Mouse (Mus musculus) stomach, embryonic 14.5 days (tissue): ENCODE measurements around the gene Olfr1047. TPM values are rescaled to one million over a fixed set of nuclear protein-coding genes. Genes with fewer than 3 reads are reported as not detected.

ENCODE experiments used
- ATAC-seq: fragments of 200-750 bp; cut with Nextera tagmentation; 2 replicates; pipeline ENCODE4 v1.8.0; 2017; ENCODE audit warnings: low read depth, moderate TSS enrichment; ENCODE audit not compliant: insufficient number of reproducible peaks, insufficient read depth, low FRiP score
- H3K27ac ChIP-seq: fragments of 300-500 bp; sonication (generic); 2 replicates; pipeline ENCODE4 v1.5.1; 2014; ENCODE audit warnings: mild to moderate bottlenecking, low read length, moderate library complexity, mixed read lengths
- H3K27me3 ChIP-seq: fragments of 300-500 bp; sonication (generic); 2 replicates; pipeline ENCODE4 v1.6.1; 2014; ENCODE audit warnings: low read length, control low read depth, mixed read lengths; ENCODE audit not compliant: control insufficient read depth, insufficient read depth
- H3K36me3 ChIP-seq: fragments of 300-500 bp; sonication (generic); 2 replicates; pipeline ENCODE4 v1.6.1; 2014; ENCODE audit warnings: mild to moderate bottlenecking, control low read depth, low read length, moderate library complexity, mixed read lengths; ENCODE audit not compliant: control insufficient read depth, insufficient read depth
- H3K4me1 ChIP-seq: fragments of 300-500 bp; sonication (generic); 2 replicates; pipeline ENCODE4 v1.6.1; 2014; ENCODE audit warnings: low read length, control low read depth, mixed read lengths; ENCODE audit not compliant: control insufficient read depth, insufficient read depth
- H3K4me2 ChIP-seq: fragments of 300-500 bp; sonication (generic); replicated peaks from 2 replicates; pipeline ENCODE4 v1.6.1; 2014; ENCODE audit warnings: low read depth, low read length, control low read depth
- H3K4me3 ChIP-seq: fragments of 300-500 bp; sonication (generic); 2 replicates; pipeline ENCODE4 v1.5.1; 2014; ENCODE audit warnings: low read depth, low read length, control low read depth
- H3K9ac ChIP-seq: fragments of 300-500 bp; sonication (generic); replicated peaks from 2 replicates; pipeline ENCODE4 v1.6.1; 2014; ENCODE audit warnings: low read depth, mild to moderate bottlenecking, control low read depth, low read length, moderate library complexity, mixed read lengths
- H3K9me3 ChIP-seq: fragments of 300-500 bp; sonication (generic); 2 replicates; pipeline ENCODE4 v1.6.1; 2016; ENCODE audit warnings: low read depth, low read length, control low read depth; ENCODE audit not compliant: control insufficient read depth
- polyA plus RNA-seq: library from polyadenylated mRNA; unstranded; fragments of >200 nt; fragmentation: Nextera tagmentation; extraction: Ambion mirVana; gene quantifications from 2 replicates; pipeline ENCODE4 v1.2.1, GENCODE M21; 2014

Olfr1047 gene
- polyA plus RNA-seq, 1 experiment from 2014 or later, result not detected

DNA sequence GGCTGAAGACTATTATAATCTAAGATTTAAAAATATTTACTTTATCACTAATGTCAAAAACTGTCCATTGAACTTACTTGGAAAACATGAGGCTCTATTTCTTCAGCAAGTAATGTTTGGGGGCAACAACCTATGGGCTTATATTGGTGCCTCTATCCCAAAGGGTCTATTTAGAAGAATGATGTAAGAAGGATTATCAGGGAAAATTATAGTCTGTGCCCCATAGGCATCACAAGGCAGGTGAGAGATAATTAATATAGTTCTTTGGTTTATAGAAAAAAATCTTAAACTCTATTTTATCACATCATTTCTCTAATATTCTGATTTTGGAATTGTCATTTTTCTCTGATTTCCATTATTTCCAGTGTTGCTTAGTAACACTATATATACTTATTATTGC, 53.5 kb downstream of the Olfr1047 start, which contains the start of gene Olfr1044:
Olfr1044 (minus strand) TSS at position 101 of the 400 bp plus-strand sequence.
- Histone ChIP-seq H3K4me2 (no peak within 1 kb of the TSS), H3K27ac (no peak within 1 kb of the TSS), H3K36me3 (no peaks in the 10 kb centered on the region), H3K4me3 (no peak within 1 kb of the TSS), H3K4me1 (no peaks in the 10 kb centered on the region), H3K9ac (no peak within 1 kb of the TSS), H3K9me3 (no peaks in the 10 kb centered on the region), H3K27me3 (no peaks in the 10 kb centered on the region)
- no peak for ATAC-seq

Other genes with a start within 250 kb of the Olfr1047 start
- gene Olfr1031, start 241.1 kb downstream of the Olfr1047 start, polyA plus RNA-seq, result not detected in 2 replicates
- not detected in 2 replicates for gene Olfr1032, start 225.9 kb downstream of the Olfr1047 start, polyA plus RNA-seq
- gene Olfr1033, start 210.8 kb downstream of the Olfr1047 start, polyA plus RNA-seq, result 2.6 and 5.0 TPM in 2 replicates
- gene Olfr1034, start 185.5 kb downstream of the Olfr1047 start, polyA plus RNA-seq, result 0.07 TPM in 2 replicates
- gene Olfr1036, start 157.4 kb downstream of the Olfr1047 start, polyA plus RNA-seq, result not detected in 2 replicates
- not detected in 2 replicates for gene Olfr1037, start 144.0 kb downstream of the Olfr1047 start, polyA plus RNA-seq
- not detected in 2 replicates for gene Olfr1039, start 95.5 kb downstream of the Olfr1047 start, polyA plus RNA-seq
- gene Olfr1040, start 84.7 kb downstream of the Olfr1047 start, polyA plus RNA-seq, result not detected in 2 replicates
- not detected in 2 replicates for gene Olfr1042, start 69.6 kb downstream of the Olfr1047 start, polyA plus RNA-seq
- not detected in 2 replicates for gene Olfr1043, start 63.9 kb downstream of the Olfr1047 start, polyA plus RNA-seq
- gene Olfr1044, start 53.6 kb downstream of the Olfr1047 start, polyA plus RNA-seq, result not detected in 2 replicates
- gene Olfr52, start 45.7 kb downstream of the Olfr1047 start, polyA plus RNA-seq, result not detected in 2 replicates
- not detected in 2 replicates for gene Olfr1045, start 28.4 kb downstream of the Olfr1047 start, polyA plus RNA-seq
- not detected in 2 replicates for gene Olfr1046, start 12.1 kb downstream of the Olfr1047 start, polyA plus RNA-seq
- not detected in 2 replicates for gene Olfr1048, start 8.9 kb upstream of the Olfr1047 start, polyA plus RNA-seq
- gene Olfr1049, start 26.9 kb upstream of the Olfr1047 start, polyA plus RNA-seq, result not detected in 2 replicates
- gene Olfr1051, start 47.7 kb upstream of the Olfr1047 start, polyA plus RNA-seq, result not detected in 2 replicates
- gene Olfr1052, start 61.1 kb upstream of the Olfr1047 start, polyA plus RNA-seq, result not detected in 2 replicates
- not detected in 2 replicates for gene Olfr1053, start 83.9 kb upstream of the Olfr1047 start, polyA plus RNA-seq
- not detected in 2 replicates for gene Olfr1054, start 104.0 kb upstream of the Olfr1047 start, polyA plus RNA-seq
- not detected in 2 replicates for gene Olfr1055, start 118.9 kb upstream of the Olfr1047 start, polyA plus RNA-seq
- gene Olfr1056, start 131.1 kb upstream of the Olfr1047 start, polyA plus RNA-seq, result not detected in 2 replicates
- gene Olfr1057, start 147.0 kb upstream of the Olfr1047 start, polyA plus RNA-seq, result not detected in 2 replicates
- not detected in 2 replicates for gene Olfr1058, start 157.2 kb upstream of the Olfr1047 start, polyA plus RNA-seq
- not detected in 2 replicates for gene Olfr1061, start 182.6 kb upstream of the Olfr1047 start, polyA plus RNA-seq
- gene Olfr1062, start 195.3 kb upstream of the Olfr1047 start, polyA plus RNA-seq, result not detected in 2 replicates
- not detected in 2 replicates for gene Olfr1065, start 219.2 kb upstream of the Olfr1047 start, polyA plus RNA-seq
- not detected in 2 replicates for gene Olfr1066, start 224.9 kb upstream of the Olfr1047 start, polyA plus RNA-seq